Mouse (Mus musculus) myocyte (in vitro differentiated cells): ENCODE data around the gene Pex7.

ENCODE experiments used
- E2F4 ChIP-seq: IDR thresholded peaks from one replicate; pipeline ENCODE4 v1.6.1; 2011; ENCODE audit warnings: mild to moderate bottlenecking, control low read depth, moderate library complexity; ENCODE audit not compliant: insufficient read depth
- MAX ChIP-seq: IDR thresholded peaks from one replicate; pipeline ENCODE4 v1.6.1; 2011; ENCODE audit warnings: low read depth, mild to moderate bottlenecking, control low read depth
- POLR2A ChIP-seq: IDR thresholded peaks from one replicate; pipeline ENCODE4 v1.6.1; 2011; ENCODE audit warnings: low read depth, mild to moderate bottlenecking, control low read depth, moderate library complexity; ENCODE audit not compliant: insufficient read length
- POLR2AphosphoS2 ChIP-seq: IDR thresholded peaks from one replicate; pipeline ENCODE4 v1.6.1; 2011; ENCODE audit warnings: low read depth, control low read depth; ENCODE audit not compliant: insufficient read length
- TCF3 ChIP-seq: IDR thresholded peaks from one replicate; pipeline ENCODE4 v1.6.1; 2011; ENCODE audit warnings: low read depth, control low read depth; ENCODE audit not compliant: insufficient read length
- USF1 ChIP-seq: IDR thresholded peaks from one replicate; pipeline ENCODE4 v1.6.1; 2011; ENCODE audit warnings: low read depth, mild to moderate bottlenecking, control low read depth, moderate library complexity

GRCm38 (mm10) chr10:19853609-19854008 is 53.9 kb downstream of the Pex7 start:
- TF ChIP-seq POLR2A: no peak
- TF ChIP-seq MAX: no peak
- TF ChIP-seq E2F4: no peak
- TF ChIP-seq USF1: no peak
- TF ChIP-seq POLR2AphosphoS2: no peak
- TF ChIP-seq TCF3: no peak
